Mouse (Mus musculus) megakaryocyte, embryonic 14.5 days (primary cell): Measurements from ENCODE around the gene Serpina3k.

ENCODE experiments used
- FLI1 ChIP-seq: IDR thresholded peaks from 2 replicates; pipeline ENCODE4 v1.6.1; 2012; ENCODE audit warnings: low read length, inconsistent platforms, mixed read lengths
- GATA1 ChIP-seq: IDR thresholded peaks from 3 replicates; pipeline ENCODE4 v1.6.1; 2012; ENCODE audit warnings: mixed read lengths, low read length, inconsistent platforms, borderline replicate concordance

DNA sequence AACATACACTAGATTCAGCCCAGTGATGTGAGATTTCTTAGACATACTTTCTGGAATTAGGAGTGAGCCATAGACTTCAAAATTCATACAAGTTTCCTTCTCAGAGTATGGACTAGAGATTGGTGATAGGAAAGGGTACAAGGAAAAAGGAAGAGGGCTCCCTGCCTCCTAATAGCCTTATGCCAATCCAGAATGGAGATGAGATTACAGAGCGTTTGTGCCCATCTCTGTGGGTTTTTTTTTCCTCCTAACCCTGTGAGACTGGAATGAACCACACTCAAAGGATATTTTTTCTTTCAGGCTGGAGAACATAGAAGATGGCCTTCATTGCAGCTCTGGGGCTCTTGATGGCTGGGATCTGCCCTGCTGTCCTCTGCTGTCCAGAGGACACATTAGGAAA, 24.0 kb upstream of the Serpina3k start, which contains the start of gene Serpina3j:
- TF ChIP-seq GATA1 (no peak), FLI1 (no peak)
